Mouse (Mus musculus) spleen, adult 12 weeks (tissue): ENCODE data around the gene Rdx.

Experiments
- DNase-seq: peaks from one replicate; pipeline ENCODE4 v3.0.0; 2022; ENCODE audit warnings: low spot score

Rdx gene

GRCm38 (mm10) chr9:52110738-52111137 is 63.8 kb downstream of the Rdx start:
- DNase-seq, result no peak

- DNase-seq, result no peak
Observed at GRCm38 (mm10) chr9:52113091-52113490, 66.1 kb downstream of the Rdx start.

- no peak for DNase-seq
Observed at GRCm38 (mm10) chr9:52119212-52119611, 72.2 kb downstream of the Rdx start.

- no peak for DNase-seq
Observed at GRCm38 (mm10) chr9:52125225-52125624, 78.3 kb downstream of the Rdx start.

- DNase-seq, result no peak
Observed at GRCm38 (mm10) chr9:52130348-52130747, 83.4 kb downstream of the Rdx start.

GRCm38 (mm10) chr9:52132771-52133170 is 85.8 kb downstream of the Rdx start:
- DNase-seq, result no peak
